Mouse (Mus musculus) embryonic facial prominence, embryonic 14.5 days (tissue): ENCODE results near the gene Mien1. TPM values are rescaled to one million over a fixed set of nuclear protein-coding genes. Genes with fewer than 3 reads are reported as not detected.
A peak's percentile ranks its signal among the peaks of the same experiment; 100 is the strongest.

ENCODE experiments used
- ATAC-seq: fragments of 200-750 bp; cut with Nextera tagmentation; 2 replicates; pipeline ENCODE4 v1.8.0; 2017; ENCODE audit warnings: low read depth, moderate number of reproducible peaks, moderate TSS enrichment
- DNase-seq: peaks from one replicate; pipeline ENCODE4 v3.0.0-alpha.2; 2015; ENCODE audit warnings: low spot score
- H3K27ac ChIP-seq: fragments of 300-500 bp; sonication (generic); replicated peaks from 2 replicates; pipeline ENCODE4 v1.5.1; 2014; ENCODE audit warnings: low read depth, mild to moderate bottlenecking, low read length, moderate library complexity
- H3K27me3 ChIP-seq: fragments of 300-500 bp; sonication (generic); replicated peaks from 2 replicates; pipeline ENCODE4 v1.6.1; 2014; ENCODE audit warnings: low read length; ENCODE audit not compliant: control insufficient read depth, insufficient read depth
- H3K36me3 ChIP-seq: fragments of 300-500 bp; sonication (generic); 2 replicates; pipeline ENCODE4 v1.6.1; 2014; ENCODE audit warnings: low read length, mixed read lengths; ENCODE audit not compliant: control insufficient read depth, insufficient read depth
- H3K4me1 ChIP-seq: fragments of 300-500 bp; sonication (generic); 2 replicates; pipeline ENCODE4 v1.6.1; 2014; ENCODE audit warnings: antibody characterized with exemption, low read length; ENCODE audit not compliant: control insufficient read depth, insufficient read depth
- H3K4me2 ChIP-seq: fragments of 300-500 bp; sonication (generic); 2 replicates; pipeline ENCODE4 v1.6.1; 2014; ENCODE audit warnings: low read depth, mild to moderate bottlenecking, low read length, moderate library complexity, mixed read lengths
- H3K4me3 ChIP-seq: fragments of 300-500 bp; sonication (generic); 2 replicates; pipeline ENCODE4 v1.5.1; 2014; ENCODE audit warnings: low read depth, mild to moderate bottlenecking, low read length
- H3K9ac ChIP-seq: fragments of 300-500 bp; sonication (generic); 2 replicates; pipeline ENCODE4 v1.6.1; 2014; ENCODE audit warnings: low read depth, mild to moderate bottlenecking, low read length, moderate library complexity, mixed read lengths
- H3K9me3 ChIP-seq: fragments of 300-500 bp; sonication (generic); 2 replicates; pipeline ENCODE4 v1.6.1; 2016; ENCODE audit warnings: low read length; ENCODE audit not compliant: control insufficient read depth
- WGBS: fragments of 180-500 bp; shearing (Covaris S2); extraction: QIAGEN DNeasy Blood & Tissue Kit; methylation state at CpG from one replicate; pipeline ENCODE4 v1.1.7; 2014; 5-methylcytosine and 5-hydroxymethylcytosine counted together
- polyA plus RNA-seq: library from polyadenylated mRNA; unstranded; fragments of >200 nt; fragmentation: Nextera tagmentation; extraction: Ambion mirVana; gene quantifications from 2 replicates; pipeline ENCODE4 v1.2.1, GENCODE M21; 2014

Gene Mien1
- polyA plus RNA-seq, 1 experiment from 2014 or later: 102 TPM

GRCm38 (mm10) chr11:98418273-98418672 lies 20.5 kb downstream of the Mien1 start:
- Histone ChIP-seq H3K4me2 (no peak overlapping the region), H3K27me3 (no peaks in the 10 kb centered on the region), H3K27ac (no peak overlapping the region; the same call in 1 of the 2 replicates), H3K4me1 (peaks cover 10% of the 10 kb centered on the region), H3K36me3 (peaks cover 46% of the 10 kb centered on the region), H3K4me3 (no peak overlapping the region), H3K9ac (no peak overlapping the region), H3K9me3 (no peaks in the 10 kb centered on the region)
- 63% methylated on average over 3 of the region's 6 CpGs for WGBS
- 0 out of 2 replicates have a peak, but pooled peaks have one; percentile 31 for ATAC-seq
- DNase-seq: peak; percentile 30

- Histone ChIP-seq H3K9ac (no peak overlapping the region), H3K27me3 (no peaks in the 10 kb centered on the region), H3K27ac (no peak overlapping the region), H3K4me1 (peaks cover 10% of the 10 kb centered on the region), H3K4me3 (no peak overlapping the region), H3K4me2 (no peak overlapping the region), H3K9me3 (no peaks in the 10 kb centered on the region), H3K36me3 (peaks cover 34% of the 10 kb centered on the region)
- ATAC-seq (no peak), DNase-seq (no peak)
- 71% methylated on average over 1 of the region's 1 CpGs for WGBS
Observed at GRCm38 (mm10) chr11:98417074-98417473, 21.7 kb downstream of the Mien1 start.

- WGBS: 13% methylated on average over 1 of the region's 2 CpGs
- Histone ChIP-seq H3K9me3 (no peaks in the 10 kb centered on the region), H3K4me1 (peaks cover 19% of the 10 kb centered on the region), H3K27ac (no peak overlapping the region), H3K4me2 (peak overlapping the region; percentile 73), H3K27me3 (no peaks in the 10 kb centered on the region), H3K36me3 (peaks cover 8% of the 10 kb centered on the region; the same call in 1 of the 2 replicates), H3K9ac (peak overlapping the region; percentile 92), H3K4me3 (peak overlapping the region; percentile 95)
- no peak for ATAC-seq
- DNase-seq: no peak
Observed at GRCm38 (mm10) chr11:98414162-98414561, 24.6 kb downstream of the Mien1 start.

- Histone ChIP-seq H3K4me3 (peak overlapping the region; percentile 95), H3K4me1 (peaks cover 23% of the 10 kb centered on the region), H3K9ac (peak overlapping the region; percentile 92), H3K27ac (peak overlapping the region; percentile 98; the same call in 1 of the 2 replicates), H3K4me2 (peak overlapping the region; percentile 73), H3K9me3 (no peaks in the 10 kb centered on the region), H3K27me3 (no peaks in the 10 kb centered on the region), H3K36me3 (0 out of 2 replicates have a peak, but pooled peaks cover 4% of the 10 kb centered on the region)
- no peak for ATAC-seq
- no peak for DNase-seq
- 13% methylated on average over 7 of the region's 7 CpGs for WGBS
Observed at GRCm38 (mm10) chr11:98413731-98414130, 25.1 kb downstream of the Mien1 start.

- 0% methylated on average over 21 of the region's 40 CpGs for WGBS
- peak; percentile 69 for ATAC-seq
- H3K4me1 ChIP-seq: peaks cover 24% of the 10 kb centered on the region
- H3K4me3 ChIP-seq: peak overlapping the region; percentile 95
- H3K27ac ChIP-seq: peak overlapping the region; percentile 98
- DNase-seq: peak; percentile 81
- H3K27me3 ChIP-seq: no peaks in the 10 kb centered on the region
- H3K4me2 ChIP-seq: peak overlapping the region; percentile 73
- 0 out of 2 replicates have a peak, but pooled peaks cover 4% of the 10 kb centered on the region for H3K36me3 ChIP-seq
- no peaks in the 10 kb centered on the region for H3K9me3 ChIP-seq
- peak overlapping the region; percentile 92 for H3K9ac ChIP-seq
Observed at GRCm38 (mm10) chr11:98412797-98413301, 25.9 kb downstream of the Mien1 start.

- peaks cover 24% of the 10 kb centered on the region for H3K4me1 ChIP-seq
- no peaks in the 10 kb centered on the region for H3K27me3 ChIP-seq
- peak within 1 kb of the TSS; percentile 95 for H3K4me3 ChIP-seq
- H3K36me3 ChIP-seq: 0 out of 2 replicates have a peak, but pooled peaks cover 4% of the 10 kb centered on the region
- DNase-seq: peak; percentile 94
- H3K9me3 ChIP-seq: no peaks in the 10 kb centered on the region
- peak within 1 kb of the TSS; percentile 73 for H3K4me2 ChIP-seq
- WGBS: 0% methylated on average over 14 of the region's 49 CpGs
- ATAC-seq: peak; percentile 90
- peak within 1 kb of the TSS; percentile 92 for H3K9ac ChIP-seq
- peak within 1 kb of the TSS; percentile 98 for H3K27ac ChIP-seq
Observed at GRCm38 (mm10) chr11:98412273-98412796, 26.5 kb downstream of the Mien1 start, which contains the start of gene Erbb2. TSS of gene Erbb2 (plus strand) at chr11:98412470.

GRCm38 (mm10) chr11:98409341-98409822 lies 29.4 kb downstream of the Mien1 start:
- no peaks in the 10 kb centered on the region for H3K9me3 ChIP-seq
- peak overlapping the region; percentile 71 for H3K27ac ChIP-seq
- peak overlapping the region; percentile 18 for H3K4me3 ChIP-seq
- H3K4me2 ChIP-seq: peak overlapping the region; percentile 35
- under 1% methylated on average over 8 of the region's 10 CpGs for WGBS
- peak overlapping the region; percentile 48 for H3K9ac ChIP-seq
- DNase-seq: peak; percentile 75
- no peaks in the 10 kb centered on the region for H3K27me3 ChIP-seq
- H3K36me3 ChIP-seq: no peaks in the 10 kb centered on the region
- ATAC-seq: peak; percentile 42
- H3K4me1 ChIP-seq: peaks cover 21% of the 10 kb centered on the region

GRCm38 (mm10) chr11:98408872-98409271 lies 29.9 kb downstream of the Mien1 start:
- ATAC-seq (no peak), DNase-seq (no peak)
- Histone ChIP-seq H3K36me3 (no peaks in the 10 kb centered on the region), H3K9me3 (no peaks in the 10 kb centered on the region), H3K9ac (peak overlapping the region; percentile 48), H3K4me3 (peak overlapping the region; percentile 18), H3K27me3 (no peaks in the 10 kb centered on the region), H3K4me2 (peak overlapping the region; percentile 35), H3K27ac (peak overlapping the region; percentile 71), H3K4me1 (peaks cover 18% of the 10 kb centered on the region)
- 48% methylated on average over 8 of the region's 8 CpGs for WGBS
